Mouse (Mus musculus): ENCODE data around the gene Ddr2. TPM values are rescaled to one million over a fixed set of nuclear protein-coding genes. Genes with fewer than 3 reads are reported as not detected.

The Ddr2 gene
- polyA plus RNA-seq, 1 experiment from 2014 or later: 9.9 TPM

GRCm38 (mm10) chr1:170056214-170056613 lies 54.3 kb downstream of the Ddr2 start:
- WGBS: 46% methylated on average over 6 of the region's 6 CpGs
- Histone ChIP-seq H3K27ac (replicated peaks) (no peak overlapping the region), H3K4me2 (no peak overlapping the region), H3K4me3 (no peak overlapping the region), H3K9me3 (no peaks in the 10 kb centered on the region), H3K9ac (no peak overlapping the region), H3K36me3 (no peaks in the 10 kb centered on the region), H3K4me1 (replicated peaks) (0 out of 2 replicates have a peak, but pooled peaks cover 5% of the 10 kb centered on the region), H3K27me3 (no peaks in the 10 kb centered on the region)
- ATAC-seq (ENCODE audit: low FRiP score, low read depth): no peak

- no peak overlapping the region for H3K9ac ChIP-seq
Observed at GRCm38 (mm10) chr1:170052469-170053065, 58.0 kb downstream of the Ddr2 start.

GRCm38 (mm10) chr1:170051631-170052177 lies 58.9 kb downstream of the Ddr2 start:
- WGBS: 50% methylated on average over 5 of the region's 5 CpGs
- 0 out of 2 replicates have a peak, but pooled peaks cover 5% of the 10 kb centered on the region for H3K4me1 ChIP-seq (replicated peaks)
- no peak overlapping the region for H3K4me3 ChIP-seq
- H3K4me2 ChIP-seq: no peak overlapping the region
- H3K27me3 ChIP-seq: no peaks in the 10 kb centered on the region
- H3K9me3 ChIP-seq: no peaks in the 10 kb centered on the region
- no peak overlapping the region for H3K27ac ChIP-seq (replicated peaks)
- no peaks in the 10 kb centered on the region for H3K36me3 ChIP-seq
- no peak for ATAC-seq (ENCODE audit: low FRiP score, low read depth)
- H3K9ac ChIP-seq: no peak overlapping the region

More at GRCm38 (mm10) chr1:170052469-170053065, 58.0 kb downstream of the Ddr2 start:
- no peaks in the 10 kb centered on the region for H3K9me3 ChIP-seq
- H3K4me2 ChIP-seq: no peak overlapping the region
- no peak overlapping the region for H3K4me3 ChIP-seq
- H3K4me1 ChIP-seq (replicated peaks): 0 out of 2 replicates have a peak, but pooled peaks cover 5% of the 10 kb centered on the region
- ATAC-seq (ENCODE audit: low FRiP score, low read depth): no peak
- H3K27ac ChIP-seq (replicated peaks): no peak overlapping the region
- WGBS: 83% methylated on average over 1 of the region's 1 CpGs
- H3K36me3 ChIP-seq: no peaks in the 10 kb centered on the region
- no peaks in the 10 kb centered on the region for H3K27me3 ChIP-seq

- Histone ChIP-seq H3K9me3 (no peaks in the 10 kb centered on the region), H3K4me3 (no peak overlapping the region), H3K27me3 (no peaks in the 10 kb centered on the region), H3K27ac (replicated peaks) (no peak overlapping the region), H3K36me3 (no peaks in the 10 kb centered on the region), H3K4me1 (replicated peaks) (no peaks in the 10 kb centered on the region), H3K4me2 (no peak overlapping the region), H3K9ac (no peak overlapping the region)
- WGBS: 90% methylated on average over 4 of the region's 4 CpGs
- ATAC-seq (ENCODE audit: low FRiP score, low read depth): no peak
Observed at GRCm38 (mm10) chr1:170048434-170048833, 62.1 kb downstream of the Ddr2 start.

- ATAC-seq (ENCODE audit: low FRiP score, low read depth): no peak
- Histone ChIP-seq H3K36me3 (no peaks in the 10 kb centered on the region), H3K4me2 (no peak overlapping the region), H3K9me3 (no peaks in the 10 kb centered on the region), H3K27ac (replicated peaks) (no peak overlapping the region), H3K27me3 (no peaks in the 10 kb centered on the region), H3K9ac (no peak overlapping the region), H3K4me3 (no peak overlapping the region), H3K4me1 (replicated peaks) (no peaks in the 10 kb centered on the region)
- WGBS: 77% methylated on average over 9 of the region's 9 CpGs
Observed at GRCm38 (mm10) chr1:170044726-170045471, 65.7 kb downstream of the Ddr2 start.

GRCm38 (mm10) chr1:170043753-170044152 lies 66.8 kb downstream of the Ddr2 start:
- no peak overlapping the region for H3K4me3 ChIP-seq
- H3K9me3 ChIP-seq: no peaks in the 10 kb centered on the region
- no peak overlapping the region for H3K27ac ChIP-seq (replicated peaks)
- H3K4me2 ChIP-seq: no peak overlapping the region
- no peaks in the 10 kb centered on the region for H3K4me1 ChIP-seq (replicated peaks)
- no peak for ATAC-seq (ENCODE audit: low FRiP score, low read depth)
- no peaks in the 10 kb centered on the region for H3K27me3 ChIP-seq
- H3K36me3 ChIP-seq: no peaks in the 10 kb centered on the region
- H3K9ac ChIP-seq: no peak overlapping the region

- no peak for ATAC-seq (ENCODE audit: low FRiP score, low read depth)
- 89% methylated on average over 5 of the region's 5 CpGs for WGBS
- no peaks in the 10 kb centered on the region for H3K9me3 ChIP-seq
Observed at GRCm38 (mm10) chr1:170042996-170043395, 67.6 kb downstream of the Ddr2 start.

GRCm38 (mm10) chr1:170039402-170039801 lies 71.2 kb downstream of the Ddr2 start:
- H3K4me1 ChIP-seq (replicated peaks): no peaks in the 10 kb centered on the region
- H3K4me3 ChIP-seq: no peak overlapping the region
- no peak overlapping the region for H3K9ac ChIP-seq
- WGBS: 73% methylated on average over 4 of the region's 4 CpGs
- no peaks in the 10 kb centered on the region for H3K9me3 ChIP-seq
- H3K27me3 ChIP-seq: no peaks in the 10 kb centered on the region
- no peaks in the 10 kb centered on the region for H3K36me3 ChIP-seq
- no peak overlapping the region for H3K27ac ChIP-seq (replicated peaks)
- no peak overlapping the region for H3K4me2 ChIP-seq
- ATAC-seq (ENCODE audit: low FRiP score, low read depth): no peak

More at GRCm38 (mm10) chr1:170042996-170043395, 67.6 kb downstream of the Ddr2 start:
- Histone ChIP-seq H3K4me3 (no peak overlapping the region), H3K36me3 (no peaks in the 10 kb centered on the region), H3K4me1 (replicated peaks) (no peaks in the 10 kb centered on the region), H3K4me2 (no peak overlapping the region), H3K27me3 (no peaks in the 10 kb centered on the region), H3K27ac (replicated peaks) (no peak overlapping the region), H3K9ac (no peak overlapping the region)

- no peaks in the 10 kb centered on the region for H3K36me3 ChIP-seq
- H3K27me3 ChIP-seq: no peaks in the 10 kb centered on the region
- H3K9me3 ChIP-seq: no peaks in the 10 kb centered on the region
- no peak overlapping the region for H3K4me3 ChIP-seq
- ATAC-seq (ENCODE audit: low FRiP score, low read depth): no peak
- no peak overlapping the region for H3K27ac ChIP-seq (replicated peaks)
- H3K4me1 ChIP-seq (replicated peaks): no peaks in the 10 kb centered on the region
- no peak overlapping the region for H3K4me2 ChIP-seq
- WGBS: 92% methylated on average over 3 of the region's 3 CpGs
- H3K9ac ChIP-seq: no peak overlapping the region
Observed at GRCm38 (mm10) chr1:170035575-170035974, 75.0 kb downstream of the Ddr2 start.

- H3K9ac ChIP-seq: no peak overlapping the region
- no peaks in the 10 kb centered on the region for H3K36me3 ChIP-seq
- H3K4me2 ChIP-seq: no peak overlapping the region
- WGBS: 94% methylated on average over 4 of the region's 4 CpGs
- no peak for ATAC-seq (ENCODE audit: low FRiP score, low read depth)
- no peak overlapping the region for H3K27ac ChIP-seq (replicated peaks)
- no peaks in the 10 kb centered on the region for H3K9me3 ChIP-seq
- no peak overlapping the region for H3K4me3 ChIP-seq
- H3K4me1 ChIP-seq (replicated peaks): no peaks in the 10 kb centered on the region
- no peaks in the 10 kb centered on the region for H3K27me3 ChIP-seq
Observed at GRCm38 (mm10) chr1:170034961-170035360, 75.6 kb downstream of the Ddr2 start.

- 88% methylated on average over 3 of the region's 3 CpGs for WGBS
- no peak overlapping the region for H3K4me2 ChIP-seq
- H3K9ac ChIP-seq: no peak overlapping the region
- no peaks in the 10 kb centered on the region for H3K4me1 ChIP-seq (replicated peaks)
- no peaks in the 10 kb centered on the region for H3K27me3 ChIP-seq
- ATAC-seq (ENCODE audit: low FRiP score, low read depth): no peak
- no peak overlapping the region for H3K4me3 ChIP-seq
- H3K36me3 ChIP-seq: no peaks in the 10 kb centered on the region
- H3K9me3 ChIP-seq: no peaks in the 10 kb centered on the region
- no peak overlapping the region for H3K27ac ChIP-seq (replicated peaks)
Observed at GRCm38 (mm10) chr1:170031656-170032055, 78.9 kb downstream of the Ddr2 start.

GRCm38 (mm10) chr1:170014784-170015183 lies 95.8 kb downstream of the Ddr2 start:
- Histone ChIP-seq H3K4me1 (replicated peaks) (no peaks in the 10 kb centered on the region), H3K4me2 (no peak overlapping the region), H3K4me3 (no peak overlapping the region), H3K36me3 (no peaks in the 10 kb centered on the region), H3K9me3 (no peaks in the 10 kb centered on the region), H3K27ac (replicated peaks) (no peak overlapping the region), H3K9ac (no peak overlapping the region), H3K27me3 (no peaks in the 10 kb centered on the region)
- WGBS: 95% methylated on average over 3 of the region's 3 CpGs
- no peak for ATAC-seq (ENCODE audit: low FRiP score, low read depth)

Measured in hindbrain, embryonic 15.5 days (tissue).